Mouse (Mus musculus) embryonic facial prominence, embryonic 15.5 days (tissue): Measurements from ENCODE around the gene Tle4. TPM values are rescaled to one million over a fixed set of nuclear protein-coding genes. Genes with fewer than 3 reads are reported as not detected.

Experiments used
- ATAC-seq: fragments of 200-750 bp; cut with Nextera tagmentation; 2 replicates; pipeline ENCODE4 v1.8.0; 2017; ENCODE audit warnings: low read depth, moderate TSS enrichment; ENCODE audit not compliant: insufficient number of reproducible peaks, low FRiP score, low TSS enrichment
- H3K27ac ChIP-seq: fragments of 300-500 bp; sonication (generic); replicated peaks from 2 replicates; pipeline ENCODE4 v1.5.1; 2015; ENCODE audit warnings: mild to moderate bottlenecking, inconsistent platforms
- H3K27me3 ChIP-seq: fragments of 300-500 bp; sonication (generic); 2 replicates; pipeline ENCODE4 v1.6.1; 2015; ENCODE audit warnings: inconsistent platforms
- H3K36me3 ChIP-seq: fragments of 300-500 bp; sonication (generic); 2 replicates; pipeline ENCODE4 v1.6.1; 2015; ENCODE audit warnings: mild to moderate bottlenecking, inconsistent platforms
- H3K4me1 ChIP-seq: fragments of 300-500 bp; sonication (generic); 2 replicates; pipeline ENCODE4 v1.6.1; 2015; ENCODE audit warnings: inconsistent platforms
- H3K4me2 ChIP-seq: fragments of 300-500 bp; sonication (generic); replicated peaks from 2 replicates; pipeline ENCODE4 v1.6.1; 2015; ENCODE audit warnings: mild to moderate bottlenecking, inconsistent platforms
- H3K4me3 ChIP-seq: fragments of 300-500 bp; sonication (generic); replicated peaks from 2 replicates; pipeline ENCODE4 v1.5.1; 2015; ENCODE audit warnings: mild to moderate bottlenecking, inconsistent platforms
- H3K9ac ChIP-seq: fragments of 300-500 bp; sonication (generic); 2 replicates; pipeline ENCODE4 v1.6.1; 2015; ENCODE audit warnings: inconsistent platforms
- H3K9me3 ChIP-seq: fragments of 300-500 bp; sonication (generic); replicated peaks from 2 replicates; pipeline ENCODE4 v1.6.1; 2016; ENCODE audit warnings: inconsistent platforms
- WGBS: fragments of 180-500 bp; shearing (Covaris S2); methylation state at CpG from one replicate; pipeline ENCODE4 v1.1.7; 2015; 5-methylcytosine and 5-hydroxymethylcytosine counted together
- polyA plus RNA-seq: library from polyadenylated mRNA; unstranded; fragments of >200 nt; fragmentation: Nextera tagmentation; extraction: Ambion mirVana; gene quantifications from 2 replicates; pipeline ENCODE4 v1.2.1, GENCODE M21; 2015

The Tle4 gene
- polyA plus RNA-seq, 1 experiment from 2014 or later: 15.3 TPM

DNA sequence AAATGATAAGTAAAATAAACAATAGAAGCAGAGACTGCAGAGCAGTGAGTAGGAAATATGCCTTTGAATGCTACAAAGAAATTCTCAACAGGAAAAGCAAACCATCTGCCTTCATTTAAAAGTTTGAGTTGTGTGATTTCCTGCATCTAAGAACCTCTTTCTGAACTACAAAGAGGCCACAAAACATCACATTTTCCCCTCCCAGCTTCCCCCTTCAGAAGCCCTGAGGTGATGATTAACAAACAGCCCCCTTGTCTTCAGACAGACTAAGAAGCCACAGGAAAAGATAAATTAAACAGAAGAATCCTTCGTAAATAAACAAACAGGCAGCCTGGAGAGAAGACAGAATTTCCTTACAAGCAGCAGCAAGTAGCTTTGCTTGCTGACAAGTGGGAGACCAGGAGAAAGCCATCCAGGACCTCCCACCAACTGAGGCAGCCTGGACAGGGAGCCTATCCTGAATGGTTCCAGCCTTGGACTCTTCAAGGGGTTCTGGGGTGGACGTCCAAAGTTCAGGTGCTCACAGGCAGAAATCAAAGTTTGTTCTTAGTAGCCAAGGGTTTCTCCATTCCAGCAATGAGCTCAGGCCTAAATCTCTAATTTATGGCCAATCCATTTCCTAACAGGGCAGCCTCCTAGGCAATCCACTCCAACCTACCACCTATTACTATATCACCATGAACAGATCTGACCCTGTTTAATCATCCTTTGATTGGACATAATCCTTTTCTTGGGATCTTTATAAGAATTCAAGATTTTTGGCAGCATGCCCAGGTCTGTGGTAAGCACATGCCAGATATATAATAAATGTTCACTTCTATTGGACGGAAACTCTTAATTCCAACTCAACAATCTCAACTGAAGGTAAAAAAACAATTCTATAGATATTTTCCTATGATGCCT, 9.4 kb downstream of the Tle4 start:
- H3K9ac ChIP-seq: no peak overlapping the region
- no peaks in the 10 kb centered on the region for H3K36me3 ChIP-seq
- peaks cover 35% of the 10 kb centered on the region for H3K4me1 ChIP-seq
- no peak overlapping the region for H3K4me3 ChIP-seq
- no peaks in the 10 kb centered on the region for H3K27me3 ChIP-seq
- 27% methylated on average over 3 of the region's 3 CpGs for WGBS
- no peak overlapping the region for H3K27ac ChIP-seq
- ATAC-seq: no peak; the same call in 1 of the 2 replicates
- no peak overlapping the region for H3K4me2 ChIP-seq
- H3K9me3 ChIP-seq: no peaks in the 10 kb centered on the region

DNA sequence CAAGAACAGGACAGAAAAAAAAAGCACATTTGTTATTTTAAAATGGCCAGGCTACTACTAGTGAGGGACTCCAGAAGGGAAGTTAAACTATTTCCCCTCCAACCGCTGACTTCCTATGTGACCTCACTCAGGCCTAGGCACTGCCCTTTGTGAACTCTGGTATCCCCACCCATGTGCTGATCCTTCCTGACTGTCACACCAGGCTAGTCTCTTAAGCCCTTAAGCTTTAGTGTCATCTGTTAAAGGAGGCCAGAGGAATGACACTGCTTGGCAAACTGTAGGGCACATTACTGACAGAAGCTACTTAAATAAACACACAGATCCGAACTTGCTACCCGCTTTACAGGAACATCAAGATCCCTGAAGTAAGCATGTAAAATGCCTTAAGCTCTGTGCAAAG, 11.7 kb downstream of the Tle4 start:
- Histone ChIP-seq H3K4me1 (peaks cover 25% of the 10 kb centered on the region), H3K4me3 (no peak overlapping the region), H3K27me3 (no peaks in the 10 kb centered on the region), H3K4me2 (no peak overlapping the region), H3K36me3 (0 out of 2 replicates have a peak, but pooled peaks cover under 1% of the 10 kb centered on the region), H3K9ac (no peak overlapping the region), H3K27ac (no peak overlapping the region), H3K9me3 (no peaks in the 10 kb centered on the region)
- no peak for ATAC-seq
- 50% methylated on average over 3 of the region's 3 CpGs for WGBS

DNA sequence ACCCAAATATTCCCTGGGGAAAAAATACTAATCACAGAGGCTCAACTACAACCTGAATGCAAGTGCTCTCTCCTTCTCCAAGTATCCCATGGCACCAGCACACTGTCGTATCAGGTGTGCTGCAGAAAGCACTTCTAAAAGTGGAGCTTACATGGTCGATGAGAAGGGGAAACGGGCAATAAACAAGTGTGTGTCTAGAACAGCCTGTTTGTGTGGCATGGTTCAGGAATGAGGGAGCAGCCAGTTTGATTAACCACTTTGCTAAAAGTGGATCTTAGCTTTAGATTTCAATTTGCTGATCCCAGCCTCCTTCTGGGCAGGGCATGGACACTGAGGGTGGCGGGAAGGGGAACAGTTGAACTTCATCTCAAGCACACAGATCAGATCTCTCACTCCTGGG, 12.1 kb downstream of the Tle4 start:
- no peak overlapping the region for H3K4me2 ChIP-seq

DNA sequence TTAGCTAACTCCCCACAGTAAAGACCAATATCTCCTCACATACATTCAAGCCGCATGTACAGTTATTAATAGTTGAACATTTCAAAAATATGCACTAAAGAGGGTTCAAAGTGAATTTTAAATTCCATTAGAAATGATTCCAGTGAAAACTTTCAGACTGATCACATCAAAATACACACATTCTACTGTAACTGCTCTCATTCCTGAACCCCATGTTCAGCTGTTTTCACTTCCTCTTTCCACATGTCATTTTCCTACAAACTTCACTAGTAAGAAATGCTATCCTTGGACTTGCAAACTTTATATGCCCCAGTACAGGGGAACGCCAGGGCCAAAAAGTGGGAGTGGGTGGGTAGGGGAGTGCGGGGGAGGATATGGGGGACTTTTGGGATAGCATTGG, 12.6 kb downstream of the Tle4 start:
- 76% methylated on average over 3 of the region's 3 CpGs for WGBS

More for the DNA sequence above, 12.1 kb downstream of the Tle4 start:
- Histone ChIP-seq H3K9ac (no peak overlapping the region), H3K27ac (no peak overlapping the region), H3K27me3 (no peaks in the 10 kb centered on the region), H3K4me3 (no peak overlapping the region), H3K9me3 (no peaks in the 10 kb centered on the region), H3K36me3 (0 out of 2 replicates have a peak, but pooled peaks cover 5% of the 10 kb centered on the region), H3K4me1 (peaks cover 25% of the 10 kb centered on the region)
- ATAC-seq: no peak
- WGBS: 71% methylated on average over 4 of the region's 4 CpGs

DNA sequence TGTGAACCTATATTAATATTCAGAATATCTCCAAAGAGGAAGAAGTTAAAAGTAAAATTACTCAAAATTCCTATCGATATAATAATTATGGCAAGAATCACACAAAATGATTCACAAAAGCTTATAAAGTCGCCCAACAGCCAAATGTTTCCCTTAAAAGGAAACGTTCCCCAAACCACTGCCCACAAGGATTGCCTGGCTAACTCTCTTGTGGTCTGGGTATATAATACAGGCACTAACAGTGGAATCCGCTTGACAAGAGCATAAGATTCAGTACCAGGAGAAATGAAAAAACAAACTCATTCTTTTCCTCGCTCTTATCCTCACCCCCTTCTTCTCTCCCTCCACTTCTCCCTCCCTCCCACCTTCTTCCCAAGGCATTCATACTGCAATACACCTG, 19.2 kb downstream of the Tle4 start:
- H3K4me1 ChIP-seq: no peaks in the 10 kb centered on the region
- H3K9me3 ChIP-seq: no peaks in the 10 kb centered on the region
- no peaks in the 10 kb centered on the region for H3K27me3 ChIP-seq
- no peak overlapping the region for H3K4me2 ChIP-seq
- peaks cover 5% of the 10 kb centered on the region; the same call in 1 of the 2 replicates for H3K36me3 ChIP-seq
- ATAC-seq: no peak
- no peak overlapping the region for H3K27ac ChIP-seq
- no peak overlapping the region for H3K4me3 ChIP-seq
- 75% methylated on average over 5 of the region's 5 CpGs for WGBS
- H3K9ac ChIP-seq: no peak overlapping the region

More for the DNA sequence above, 12.6 kb downstream of the Tle4 start:
- Histone ChIP-seq H3K9ac (no peak overlapping the region), H3K36me3 (0 out of 2 replicates have a peak, but pooled peaks cover 5% of the 10 kb centered on the region), H3K4me2 (no peak overlapping the region), H3K9me3 (no peaks in the 10 kb centered on the region), H3K4me3 (no peak overlapping the region), H3K27ac (no peak overlapping the region), H3K4me1 (peaks cover 25% of the 10 kb centered on the region), H3K27me3 (no peaks in the 10 kb centered on the region)
- no peak for ATAC-seq

DNA sequence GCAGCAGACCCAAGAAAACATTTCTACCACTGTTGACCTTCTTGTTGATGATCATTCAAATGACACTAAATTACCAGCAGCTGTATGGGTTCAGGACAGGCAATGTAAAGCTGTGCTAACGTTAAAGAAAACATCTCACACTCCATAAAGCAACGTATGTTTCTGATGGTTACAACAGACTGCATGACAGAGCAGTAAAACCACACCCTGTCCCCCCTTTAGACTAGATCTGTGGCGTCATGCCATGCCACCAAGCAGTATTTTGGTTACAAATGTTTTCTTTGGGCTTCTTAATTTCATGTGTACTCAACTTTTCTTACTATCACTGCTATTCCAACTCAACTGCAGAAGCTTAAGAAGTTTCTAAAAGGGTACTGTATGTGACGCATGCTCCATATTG, 19.8 kb downstream of the Tle4 start:
- 56% methylated on average over 4 of the region's 4 CpGs for WGBS

DNA sequence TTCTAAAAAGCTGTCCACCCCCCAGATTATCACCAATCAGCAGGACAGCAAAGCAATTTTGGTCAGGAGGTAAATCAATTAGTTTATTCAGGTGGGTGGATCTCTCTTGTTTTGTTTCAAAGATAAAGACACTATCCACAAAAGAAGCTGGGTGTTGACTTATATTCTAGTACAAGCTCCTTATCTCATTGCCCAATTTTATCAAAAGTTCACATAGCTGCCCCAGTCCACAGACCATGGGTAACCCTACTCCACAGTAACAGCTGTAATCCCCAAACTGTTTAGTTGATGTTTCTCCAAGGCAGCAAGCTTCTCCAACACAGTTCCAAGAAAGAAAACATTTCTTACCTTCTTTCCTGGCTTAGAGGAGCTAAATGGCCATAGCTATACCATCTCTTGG, 21.5 kb downstream of the Tle4 start:
- H3K27me3 ChIP-seq: no peaks in the 10 kb centered on the region
- H3K9ac ChIP-seq: no peak overlapping the region
- no peak overlapping the region for H3K27ac ChIP-seq
- peaks cover 5% of the 10 kb centered on the region; the same call in 1 of the 2 replicates for H3K36me3 ChIP-seq
- no peaks in the 10 kb centered on the region for H3K9me3 ChIP-seq
- no peak overlapping the region for H3K4me3 ChIP-seq
- no peaks in the 10 kb centered on the region for H3K4me1 ChIP-seq
- no peak overlapping the region for H3K4me2 ChIP-seq
- ATAC-seq: no peak

More for the DNA sequence above, 19.8 kb downstream of the Tle4 start:
- Histone ChIP-seq H3K9ac (no peak overlapping the region), H3K9me3 (no peaks in the 10 kb centered on the region), H3K4me2 (no peak overlapping the region), H3K36me3 (peaks cover 5% of the 10 kb centered on the region; the same call in 1 of the 2 replicates), H3K4me1 (no peaks in the 10 kb centered on the region), H3K27me3 (no peaks in the 10 kb centered on the region), H3K4me3 (no peak overlapping the region), H3K27ac (no peak overlapping the region)
- no peak for ATAC-seq

DNA sequence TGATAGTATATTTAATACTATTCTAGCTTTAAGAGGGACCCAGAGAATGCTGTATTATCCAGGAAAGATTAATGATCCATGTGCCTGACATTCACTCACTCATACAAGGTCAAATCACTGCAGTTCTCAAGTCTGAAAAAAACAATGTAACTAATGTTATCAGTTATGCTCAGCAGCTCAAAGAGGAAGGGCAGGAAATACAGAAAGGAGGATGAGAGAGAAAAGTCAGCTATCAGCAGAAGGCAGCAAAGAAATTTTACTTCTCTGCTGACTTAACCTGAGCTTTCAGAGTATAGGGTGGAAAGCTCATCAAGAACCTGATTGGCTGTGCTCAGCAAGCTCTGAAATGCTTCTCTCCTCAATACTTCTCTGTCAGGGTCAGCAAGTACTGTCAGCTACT, 29.0 kb downstream of the Tle4 start:
- ATAC-seq: no peak
- Histone ChIP-seq H3K27me3 (no peaks in the 10 kb centered on the region), H3K27ac (no peak overlapping the region), H3K36me3 (no peaks in the 10 kb centered on the region), H3K9ac (no peak overlapping the region), H3K9me3 (no peaks in the 10 kb centered on the region), H3K4me3 (no peak overlapping the region), H3K4me2 (no peak overlapping the region), H3K4me1 (peaks cover 7% of the 10 kb centered on the region; the same call in 1 of the 2 replicates)

DNA sequence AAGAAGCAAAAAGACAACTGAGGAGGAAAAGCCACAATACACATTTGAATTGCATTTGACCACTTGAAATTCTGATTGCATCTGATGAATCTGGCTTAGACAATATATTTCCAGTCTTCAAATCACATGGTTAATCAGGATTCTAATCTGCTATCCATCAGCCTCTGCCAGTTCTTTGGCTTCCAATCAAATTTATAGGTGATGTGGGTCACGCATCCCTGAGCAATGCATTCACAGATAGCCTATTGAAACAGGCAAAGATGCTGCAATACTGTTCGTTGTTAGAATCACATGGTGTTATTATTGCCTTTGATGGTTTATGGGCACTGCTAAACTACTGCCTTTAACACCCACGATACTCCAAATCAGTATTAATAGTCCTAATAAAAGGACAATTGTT, 30.8 kb downstream of the Tle4 start:
- 68% methylated on average over 3 of the region's 3 CpGs for WGBS
- Histone ChIP-seq H3K27ac (no peak overlapping the region), H3K4me3 (no peak overlapping the region), H3K9me3 (no peaks in the 10 kb centered on the region), H3K4me1 (peaks cover 7% of the 10 kb centered on the region; the same call in 1 of the 2 replicates), H3K27me3 (no peaks in the 10 kb centered on the region), H3K4me2 (no peak overlapping the region), H3K36me3 (no peaks in the 10 kb centered on the region), H3K9ac (no peak overlapping the region)
- ATAC-seq: no peak

DNA sequence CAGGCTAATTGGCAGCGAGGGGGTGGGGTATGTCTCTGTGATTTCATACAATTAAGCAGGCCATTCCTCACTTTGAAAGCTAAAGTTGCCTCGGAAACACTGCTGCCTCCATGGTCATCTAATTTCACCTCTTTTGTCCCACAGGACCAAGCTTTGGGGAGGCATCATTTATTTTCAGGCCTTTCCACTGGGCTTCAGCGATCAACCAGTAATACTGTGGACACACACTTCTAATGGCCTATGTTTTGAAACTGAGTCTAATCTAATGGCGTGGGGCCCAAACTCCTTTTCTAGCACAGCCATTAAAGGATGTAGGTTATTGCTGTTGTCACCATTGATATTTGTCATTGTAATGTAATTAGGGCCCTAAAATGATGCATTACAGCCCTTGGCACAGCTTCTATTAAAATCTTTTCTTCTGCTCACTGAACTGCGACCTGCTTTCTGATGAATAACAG, 31.3 kb downstream of the Tle4 start:
- peaks cover 7% of the 10 kb centered on the region; the same call in 1 of the 2 replicates for H3K4me1 ChIP-seq
- H3K27ac ChIP-seq: no peak overlapping the region
- 37% methylated on average over 5 of the region's 5 CpGs for WGBS
- H3K27me3 ChIP-seq: no peaks in the 10 kb centered on the region
- no peak overlapping the region for H3K9ac ChIP-seq
- no peak overlapping the region for H3K4me2 ChIP-seq
- ATAC-seq: no peak
- no peak overlapping the region for H3K4me3 ChIP-seq
- no peaks in the 10 kb centered on the region for H3K36me3 ChIP-seq
- no peaks in the 10 kb centered on the region for H3K9me3 ChIP-seq

DNA sequence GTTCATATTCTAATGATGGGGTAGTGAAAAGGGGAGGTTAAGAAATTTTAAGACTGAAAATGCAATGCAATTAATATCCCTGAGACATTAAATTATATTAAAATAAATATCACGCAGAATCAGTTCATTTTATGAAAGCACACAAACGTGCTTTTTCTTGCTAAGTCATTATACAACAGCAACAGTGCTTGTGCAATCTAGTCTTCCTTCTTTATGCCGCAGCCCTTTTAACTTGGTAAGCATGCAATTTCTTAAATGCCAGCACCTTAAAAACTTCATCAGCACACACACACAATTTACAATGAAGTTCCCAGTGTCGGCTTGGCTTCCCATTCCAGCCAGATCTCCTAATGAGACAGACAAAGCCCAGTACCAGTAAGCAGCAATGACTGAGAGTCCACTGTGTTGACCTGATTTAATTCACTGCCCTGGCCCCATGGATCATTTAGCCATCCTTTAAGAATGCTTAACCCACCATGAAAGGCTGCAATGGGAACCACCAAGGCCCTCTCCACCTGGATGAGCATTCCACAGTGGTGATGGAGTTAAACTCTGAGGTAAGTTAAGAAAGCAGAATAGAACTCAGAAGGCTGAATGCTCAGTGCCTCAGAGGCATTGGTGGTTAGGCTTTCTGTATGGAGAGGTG, 32.3 kb downstream of the Tle4 start:
- no peak overlapping the region for H3K27ac ChIP-seq
- WGBS: 69% methylated on average over 4 of the region's 4 CpGs
- ATAC-seq: no peak
- H3K9me3 ChIP-seq: no peaks in the 10 kb centered on the region
- no peak overlapping the region for H3K4me3 ChIP-seq
- H3K9ac ChIP-seq: no peak overlapping the region
- H3K36me3 ChIP-seq: no peaks in the 10 kb centered on the region
- no peak overlapping the region for H3K4me2 ChIP-seq
- no peaks in the 10 kb centered on the region for H3K27me3 ChIP-seq
- peaks cover 7% of the 10 kb centered on the region; the same call in 1 of the 2 replicates for H3K4me1 ChIP-seq
